Mouse (Mus musculus): ENCODE measurements around the gene Set.
"Not testable (repeated sequence)": the region's sequence is repeated elsewhere in the genome, so short reads cannot be mapped to it uniquely, and the experiment has no call there.

The Set gene

DNA sequence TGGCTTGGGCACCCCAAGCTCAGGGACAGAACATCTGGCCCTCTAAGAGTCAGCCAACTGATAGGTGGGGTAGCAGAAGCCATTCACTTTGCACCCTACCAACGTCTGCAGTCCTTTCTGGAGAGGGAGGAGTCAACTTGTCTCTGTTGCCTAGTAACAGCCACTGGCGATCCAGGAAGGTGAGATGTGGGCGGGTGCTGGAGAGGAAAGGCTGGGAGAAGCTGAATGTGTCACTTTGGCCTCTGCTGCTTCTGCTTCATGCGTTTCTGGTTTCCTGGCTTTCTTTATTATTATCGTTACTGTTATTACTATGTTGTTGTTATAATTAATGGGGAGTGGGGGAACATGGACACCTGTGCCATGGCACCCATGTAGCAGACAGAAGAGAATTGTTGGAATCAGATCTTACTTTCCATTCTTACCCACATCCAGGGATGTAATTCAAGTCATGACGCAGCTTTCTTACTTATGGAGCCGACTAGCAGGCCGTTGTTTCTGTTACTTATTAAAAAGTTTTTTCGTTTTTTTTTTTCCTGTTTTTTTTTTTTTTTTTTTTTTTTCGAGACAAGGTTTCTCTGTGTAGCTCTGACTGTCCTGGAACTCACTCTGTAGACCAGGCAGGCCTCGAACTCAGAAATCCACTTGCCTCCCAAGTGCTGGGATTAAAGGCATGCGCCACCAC is at the start of gene Set:
Gene Set, plus strand, starts transcription at position 156 of the 682 bp plus-strand sequence.
- no peak for DNase-seq

DNA sequence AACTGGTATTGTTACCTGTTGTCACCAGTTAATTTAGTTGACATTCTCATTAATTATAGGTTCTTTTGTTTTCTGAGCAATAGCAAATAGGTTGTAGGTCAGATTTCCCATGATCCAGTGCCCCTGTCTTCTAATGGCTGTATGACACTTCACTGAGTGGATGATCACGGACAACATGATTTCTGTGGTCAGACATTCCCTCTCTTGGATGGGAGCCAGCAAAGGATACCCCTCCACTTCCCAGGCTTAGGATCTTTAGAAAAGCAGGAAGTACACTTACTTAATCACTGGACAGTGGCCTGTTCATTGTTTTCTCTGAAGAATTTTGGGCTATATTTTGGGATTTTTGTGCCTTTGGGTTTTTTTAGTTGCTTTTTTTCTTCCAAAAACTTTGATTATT is 48.1 kb upstream of the Set start:
- DNase-seq, result no peak

DNA sequence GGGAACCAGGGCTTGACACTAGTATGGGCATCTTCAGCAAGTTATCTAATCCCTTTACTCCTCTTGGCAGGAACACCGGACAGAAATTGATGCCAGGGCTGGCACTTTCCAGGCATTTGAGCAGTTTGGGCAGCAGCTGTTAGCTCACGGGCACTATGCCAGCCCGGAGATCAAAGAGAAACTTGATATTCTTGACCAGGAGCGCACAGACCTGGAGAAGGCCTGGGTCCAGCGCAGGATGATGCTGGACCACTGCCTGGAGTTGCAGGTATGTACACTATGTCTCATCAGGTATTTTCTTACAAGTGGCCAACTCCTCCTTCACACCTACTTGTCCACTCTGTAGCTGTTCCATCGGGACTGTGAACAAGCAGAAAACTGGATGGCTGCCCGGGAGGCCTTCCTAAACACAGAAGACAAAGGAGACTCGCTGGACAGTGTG is 46.3 kb upstream of the Set start:
- peak; percentile 83 to 84 for DNase-seq

DNA sequence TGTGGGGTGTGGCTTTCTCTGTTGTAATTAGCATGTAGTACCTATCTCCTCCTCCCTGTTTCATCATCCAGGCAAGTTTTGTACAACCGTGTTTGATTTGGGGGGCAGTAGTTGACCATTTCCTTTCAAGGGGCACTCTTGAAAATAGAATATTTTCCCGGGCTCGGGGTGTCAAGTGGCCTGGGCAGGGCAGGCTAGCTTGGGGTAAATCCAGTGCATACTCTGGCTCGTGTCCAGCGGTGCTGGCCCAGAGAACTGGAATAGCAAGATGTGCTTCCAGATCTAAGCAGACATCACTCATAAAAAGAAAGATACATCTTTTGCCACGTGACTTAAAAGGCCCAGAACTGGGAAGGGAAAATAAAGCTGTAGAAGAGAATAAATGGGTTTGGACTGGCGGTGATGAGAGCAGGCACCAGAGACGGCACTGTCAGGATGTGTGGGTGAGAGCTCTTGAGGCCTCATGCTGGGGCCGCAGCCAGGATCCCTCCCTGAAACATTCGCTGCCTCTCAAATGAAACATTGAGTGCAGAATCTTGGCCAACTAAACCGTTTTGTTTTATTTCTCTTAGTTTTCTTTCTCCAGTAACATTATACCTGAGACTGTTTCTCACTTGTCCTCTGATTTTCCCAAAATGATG is 42.7 kb upstream of the Set start:
- DNase-seq, result no peak

DNA sequence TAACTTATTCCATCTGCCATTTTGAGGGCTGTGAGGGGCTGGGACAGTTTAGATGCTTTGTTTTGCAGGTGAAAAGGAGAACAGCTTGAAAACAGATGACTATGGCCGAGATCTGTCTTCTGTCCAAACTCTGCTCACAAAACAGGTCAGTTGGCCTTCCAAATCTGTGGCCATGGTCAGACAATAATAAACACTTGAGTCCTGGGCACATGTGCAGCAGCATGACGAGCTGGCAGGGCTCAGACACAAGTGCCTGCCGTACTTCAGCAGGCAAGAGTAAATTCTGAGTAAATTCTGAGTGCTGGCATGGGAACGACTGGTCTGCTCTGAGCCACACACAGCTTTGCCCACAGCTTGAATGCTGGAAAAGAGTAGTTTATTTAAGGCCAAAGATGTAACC is 31.7 kb upstream of the Set start:
- no peak for DNase-seq

DNA sequence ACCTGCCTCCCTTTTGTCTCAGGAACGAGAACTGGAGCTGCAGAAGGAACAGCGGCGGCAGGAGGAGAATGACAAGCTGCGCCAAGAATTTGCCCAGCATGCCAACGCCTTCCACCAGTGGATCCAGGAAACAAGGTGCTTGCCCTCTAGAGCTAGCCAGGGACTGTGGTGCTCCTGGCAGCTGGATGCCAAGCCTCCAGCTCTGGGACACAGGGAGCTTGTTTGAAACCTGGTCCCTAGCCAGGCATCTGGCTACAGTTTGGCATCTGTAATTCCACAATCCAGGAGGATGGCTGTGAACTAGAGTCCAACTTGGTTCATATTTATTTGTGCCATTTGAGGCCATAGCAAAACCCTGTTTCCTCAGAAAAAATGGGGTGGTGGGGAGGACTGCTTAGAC is 30.2 kb upstream of the Set start:
- DNase-seq, result no peak

DNA sequence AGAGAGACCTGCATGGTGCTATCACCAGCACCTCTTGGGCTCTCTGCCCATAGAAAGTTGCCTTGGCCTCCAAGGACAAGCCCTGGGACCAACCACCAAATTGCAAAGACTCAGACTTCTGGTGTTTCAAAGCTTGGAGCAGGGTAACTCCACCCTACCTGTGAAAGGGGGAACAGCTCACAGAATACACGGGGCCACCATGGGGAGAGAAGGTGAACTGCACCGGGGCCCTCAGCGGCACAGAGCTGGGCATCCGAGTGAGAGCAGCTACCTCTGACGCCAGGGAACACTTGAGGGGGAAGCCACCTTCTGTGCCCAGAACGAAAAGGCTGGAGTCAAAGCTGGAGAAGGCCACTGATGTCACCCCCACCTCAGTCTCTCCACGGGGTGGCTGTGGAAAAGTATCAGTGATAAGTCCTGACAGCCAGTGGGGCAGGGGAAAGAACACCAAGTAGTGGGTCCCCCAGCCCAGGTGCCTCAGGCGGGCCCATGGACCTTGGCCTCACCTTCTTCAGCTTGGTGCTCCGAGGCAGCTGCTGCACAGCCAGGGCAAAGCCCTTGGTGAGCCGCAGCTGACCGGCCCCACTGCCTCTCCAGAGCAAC is 24.8 kb upstream of the Set start:
- DNase-seq, result no peak

DNA sequence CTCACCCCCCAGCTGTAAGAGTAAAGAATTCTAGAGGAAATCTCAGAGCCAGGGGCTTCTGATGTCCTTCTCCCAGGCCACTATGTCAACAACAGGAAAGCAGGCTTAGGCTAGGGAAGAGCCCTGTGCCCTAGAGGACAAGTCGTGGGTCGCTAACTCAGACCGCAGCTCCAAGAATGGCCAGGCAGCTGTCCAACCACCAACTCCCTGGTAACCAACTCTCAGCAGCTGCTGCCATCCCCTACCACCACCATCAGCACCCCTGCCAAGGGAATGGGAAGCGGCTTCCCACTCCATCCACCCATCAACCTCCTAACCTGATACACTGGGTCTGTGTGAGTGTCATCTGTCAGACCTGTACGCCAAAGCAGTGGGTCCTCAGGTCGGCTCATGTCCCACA is 24.2 kb upstream of the Set start:
- DNase-seq, result no peak

DNA sequence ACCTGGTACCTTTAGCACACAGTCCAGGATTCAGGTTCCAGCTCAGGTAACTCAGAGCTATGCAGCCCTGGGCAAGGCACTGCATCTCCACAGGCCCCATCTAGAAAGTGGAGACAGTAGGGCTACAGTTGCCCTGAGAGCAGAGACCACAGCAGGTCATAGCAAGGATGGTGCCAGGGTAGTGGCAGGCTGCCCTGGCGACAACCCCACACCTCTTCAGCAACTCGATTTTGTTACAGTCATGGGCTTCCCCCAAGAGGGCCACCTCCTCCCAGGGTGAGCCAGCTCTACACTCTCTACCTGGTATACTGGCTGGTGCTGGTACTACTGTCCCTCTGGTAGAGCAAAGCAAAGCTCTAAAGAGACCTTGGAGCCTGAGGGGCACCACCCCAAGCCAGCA is 19.4 kb upstream of the Set start:
- no peak for DNase-seq

DNA sequence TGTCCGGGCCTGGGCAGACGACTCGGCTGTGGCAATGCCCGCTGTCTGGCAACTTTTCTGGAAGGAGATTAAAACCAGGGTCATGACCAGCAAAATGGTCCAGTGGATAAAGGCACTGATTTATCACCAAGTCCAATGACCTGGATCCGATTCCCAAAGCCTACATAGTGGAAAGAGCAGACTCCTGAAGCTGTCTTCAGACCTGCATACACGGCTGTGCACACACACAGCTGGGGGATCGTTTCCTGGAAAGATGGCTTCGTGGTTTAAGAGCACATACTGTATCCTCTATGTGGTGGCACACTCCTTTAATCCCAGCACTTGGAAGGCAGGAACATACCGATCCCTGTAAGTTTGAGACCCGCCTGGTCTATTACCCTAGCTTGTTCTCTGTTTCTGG is 18.8 kb upstream of the Set start:
- no peak for DNase-seq

DNA sequence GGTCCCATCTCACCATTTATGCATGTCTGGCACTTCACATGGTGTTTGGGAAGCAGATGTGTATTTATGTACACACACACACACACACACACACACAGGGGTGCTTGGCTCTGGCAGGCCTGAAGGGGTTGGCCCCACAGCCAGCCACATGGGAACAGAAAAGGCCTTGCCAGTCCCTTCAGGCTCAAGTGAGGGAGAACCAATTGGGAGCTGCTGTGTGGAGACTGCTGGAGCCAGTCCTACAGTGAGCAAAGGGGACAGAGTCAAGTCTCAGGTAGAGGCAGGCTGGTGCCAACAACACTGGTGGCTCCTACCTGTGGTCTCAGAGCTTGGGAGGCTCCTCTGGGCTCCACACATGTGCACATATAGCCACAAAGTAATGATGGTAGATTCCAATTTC is 17.5 kb upstream of the Set start:
- DNase-seq, result no peak

DNA sequence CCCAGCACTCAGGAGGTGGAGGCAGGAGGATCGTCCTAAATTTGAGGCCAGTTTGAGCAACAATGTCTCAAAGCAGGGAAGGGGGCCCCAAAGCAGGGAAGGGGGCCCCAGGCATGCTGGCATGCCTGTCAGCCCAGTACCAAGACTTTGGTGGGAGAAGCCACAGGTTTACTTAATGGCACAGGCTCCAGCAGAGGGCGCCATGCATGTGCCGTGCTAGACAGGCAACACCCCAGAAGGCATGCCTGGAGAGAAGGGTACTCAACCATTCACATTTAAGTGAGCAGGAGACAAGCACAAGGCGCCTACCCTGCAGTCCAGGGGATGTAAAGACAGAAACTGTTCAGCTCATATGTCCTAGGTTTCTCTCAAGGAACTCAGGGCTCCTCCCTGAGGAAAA is 14.7 kb upstream of the Set start:
- peak; percentile 75 to 77 for DNase-seq

DNA sequence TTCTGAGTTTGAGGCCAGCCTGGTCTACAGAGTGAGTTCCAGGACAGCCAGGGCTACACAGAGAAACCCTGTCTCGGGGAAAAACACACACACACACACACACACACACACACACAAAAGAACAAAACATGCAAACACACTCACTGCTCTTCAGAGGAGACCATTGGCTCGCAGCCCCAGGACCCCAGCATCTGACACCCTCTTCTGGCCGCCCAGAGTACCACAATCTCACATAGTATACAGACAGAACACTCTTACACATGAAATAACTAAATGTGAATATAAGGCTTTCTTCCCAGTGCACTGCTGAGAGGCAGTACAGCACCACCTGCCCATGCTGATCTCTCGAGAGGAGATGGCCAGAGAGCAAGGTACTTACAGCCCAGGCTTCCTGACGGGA is 12.6 kb upstream of the Set start:
- no peak for DNase-seq

DNA sequence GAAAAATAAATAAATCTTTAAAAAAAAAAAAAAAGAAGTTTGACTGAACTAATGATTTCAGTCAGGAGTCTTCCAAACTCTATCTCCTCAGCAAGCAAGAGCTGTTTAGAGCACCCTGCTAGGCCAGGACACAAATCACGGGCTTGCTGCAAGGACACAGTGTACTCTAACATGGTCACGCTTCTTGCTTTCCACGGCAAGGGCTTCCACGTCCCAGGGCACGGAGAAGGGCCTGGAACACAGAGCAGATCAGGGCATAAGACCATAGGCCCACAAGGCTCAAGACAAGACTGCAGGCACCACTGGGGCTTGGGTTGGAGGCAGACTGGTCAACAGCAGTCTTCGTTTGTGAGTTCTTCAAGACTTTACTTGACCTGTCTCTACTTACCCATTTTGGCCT is 10.1 kb upstream of the Set start:
- no peak for DNase-seq

DNA sequence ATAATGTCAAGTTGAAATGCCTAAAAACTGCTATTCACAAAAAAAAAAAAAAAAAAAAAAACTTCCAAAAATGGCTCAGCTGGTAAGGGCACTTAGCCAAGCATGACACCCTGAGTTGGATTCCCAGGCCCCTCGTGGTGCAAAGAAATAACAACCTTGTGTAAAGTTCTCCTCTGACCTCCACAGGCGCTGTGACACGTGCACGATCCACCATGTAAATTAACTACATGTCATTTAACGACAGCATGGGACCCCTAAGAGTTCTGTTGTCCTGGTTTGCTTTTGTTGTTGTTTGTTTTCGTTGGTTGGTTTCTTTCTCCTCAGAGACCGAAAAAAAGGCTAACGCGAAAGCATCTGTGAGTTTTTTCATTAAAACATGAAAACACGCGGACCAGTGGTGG is 9.1 kb upstream of the Set start:
- no peak for DNase-seq

DNA sequence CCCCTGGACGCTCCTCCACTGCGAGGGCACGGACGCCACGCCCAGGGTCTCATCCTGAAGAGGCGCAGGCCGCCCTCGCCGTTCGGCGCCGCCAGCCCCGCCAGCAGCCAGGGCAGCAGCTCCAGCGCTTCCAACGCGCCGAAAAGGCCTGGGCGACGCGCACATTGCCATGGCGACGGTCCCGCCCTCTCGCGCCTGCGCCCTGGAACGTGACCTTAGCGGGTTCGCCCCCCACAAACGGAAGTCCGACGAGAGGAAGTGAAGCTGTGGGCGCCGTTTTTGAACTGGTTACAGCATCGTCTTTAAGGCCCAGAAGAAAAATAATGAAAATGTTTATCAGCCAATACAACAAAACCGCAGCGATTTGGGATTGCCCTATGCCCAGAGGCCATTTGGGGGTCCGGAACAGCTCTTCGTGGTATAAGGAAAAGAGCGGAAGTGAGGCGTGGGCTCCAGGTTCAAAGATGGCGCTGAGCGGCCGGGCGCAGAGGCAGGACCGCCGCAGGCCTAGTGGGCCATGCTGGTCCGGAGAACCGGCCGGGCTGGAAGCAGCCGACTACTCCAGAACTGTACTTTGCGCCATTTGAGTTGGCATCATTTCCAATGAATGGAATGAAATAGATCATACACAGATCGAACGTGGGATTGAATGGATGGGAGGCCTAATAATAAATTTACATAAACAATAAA is 8.3 kb upstream of the Set start, which contains the start of gene Wdr34:
Gene Wdr34, minus strand, starts transcription at position 183 of the 690 bp plus-strand sequence.
- DNase-seq, result peak; percentile 98

DNA sequence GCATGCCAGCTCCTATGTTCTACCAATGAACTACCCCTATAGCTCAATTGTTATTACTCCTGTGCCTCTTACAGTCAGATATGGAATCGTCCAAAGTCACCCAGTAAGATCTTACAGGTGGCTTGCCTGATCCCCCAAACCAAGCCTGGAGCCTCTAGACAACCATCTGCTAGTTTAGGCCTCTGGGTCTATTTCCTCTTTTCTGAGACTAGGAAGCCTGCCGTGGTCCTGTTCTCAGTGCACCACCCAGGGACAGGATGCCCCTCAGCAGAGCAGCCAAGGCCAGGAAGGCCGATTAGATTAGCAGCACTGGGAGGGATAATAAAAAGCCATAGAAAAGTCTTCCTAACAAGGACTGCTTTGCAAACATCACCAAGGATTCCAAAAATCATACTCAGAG is 7.3 kb upstream of the Set start:
- DNase-seq, result no peak

DNA sequence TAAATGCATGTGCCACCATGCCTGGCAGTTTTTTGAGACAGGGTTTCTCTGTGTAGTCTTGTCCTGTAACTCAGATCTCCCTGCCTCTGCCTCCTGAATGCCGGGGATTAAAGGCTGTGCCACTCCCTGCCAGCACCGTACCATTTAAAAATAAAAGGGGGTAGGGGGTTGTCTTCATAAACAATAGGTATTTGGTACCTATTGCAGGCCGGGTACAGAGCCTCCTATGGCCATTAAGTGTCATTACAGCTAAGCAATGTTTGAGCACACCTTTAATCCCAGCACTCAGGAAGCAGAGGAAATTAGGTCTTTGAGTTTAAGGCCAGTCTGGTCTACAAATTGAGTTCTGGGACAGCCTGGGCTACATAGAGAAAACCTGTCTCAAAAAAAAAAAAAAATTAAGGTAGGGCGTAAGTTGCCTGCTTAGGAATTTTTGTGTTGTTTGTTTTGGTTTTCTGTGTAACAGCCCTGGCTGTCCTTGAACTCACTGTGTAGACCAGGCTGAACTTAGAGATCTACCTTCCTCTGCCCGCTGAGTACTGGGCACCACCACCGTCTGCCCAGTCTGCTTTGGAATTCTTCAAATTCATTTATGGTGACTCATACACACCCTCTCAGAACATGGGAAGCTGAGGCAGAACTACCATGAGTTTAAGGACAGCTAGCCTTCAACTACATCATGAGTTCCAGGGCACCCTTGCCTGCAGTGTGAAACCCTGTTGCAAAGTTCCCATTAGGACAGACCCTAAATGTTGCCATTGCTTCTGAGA is 5.0 kb upstream of the Set start:
- no peak for DNase-seq

DNA sequence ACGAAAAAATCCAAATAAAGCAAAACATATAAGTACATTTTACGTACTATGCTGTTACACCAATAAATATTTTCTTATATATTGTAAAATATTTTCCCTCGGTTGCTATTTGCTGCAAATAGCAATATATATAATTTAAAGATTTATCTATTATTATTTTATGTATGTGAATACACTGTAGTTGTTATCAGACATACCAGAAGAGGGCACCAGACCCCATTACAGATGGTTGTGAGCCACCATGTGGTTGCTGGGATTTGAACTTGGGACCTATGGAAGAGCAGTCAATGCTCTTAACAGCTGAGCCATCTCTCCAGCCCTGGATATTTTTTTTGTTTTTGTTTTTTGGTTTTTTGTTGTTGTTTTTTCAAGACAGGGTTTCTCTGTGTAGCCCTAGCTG is 1.9 kb upstream of the Set start:
- DNase-seq, result not testable (repeated sequence)

DNA sequence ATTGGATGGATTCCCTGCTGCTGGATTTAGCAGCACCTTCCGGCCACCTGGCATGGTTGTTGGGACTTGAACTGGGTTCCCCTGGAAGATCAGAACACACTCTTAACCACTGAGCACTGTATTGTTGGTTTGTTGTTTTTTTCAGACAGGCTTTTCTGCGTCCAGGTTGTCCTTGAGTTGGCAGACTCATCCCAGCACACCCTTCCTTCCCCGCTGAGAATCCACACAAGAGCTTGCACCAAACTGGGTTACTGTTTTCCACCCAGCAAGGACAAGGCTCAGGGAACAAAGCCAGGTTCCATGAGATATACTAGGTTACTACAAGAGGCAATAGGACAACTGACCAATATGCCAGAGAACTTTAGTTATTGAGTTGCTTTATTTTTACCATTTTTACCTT is 442 bp upstream of the Set start:
- DNase-seq, result no peak

DNA sequence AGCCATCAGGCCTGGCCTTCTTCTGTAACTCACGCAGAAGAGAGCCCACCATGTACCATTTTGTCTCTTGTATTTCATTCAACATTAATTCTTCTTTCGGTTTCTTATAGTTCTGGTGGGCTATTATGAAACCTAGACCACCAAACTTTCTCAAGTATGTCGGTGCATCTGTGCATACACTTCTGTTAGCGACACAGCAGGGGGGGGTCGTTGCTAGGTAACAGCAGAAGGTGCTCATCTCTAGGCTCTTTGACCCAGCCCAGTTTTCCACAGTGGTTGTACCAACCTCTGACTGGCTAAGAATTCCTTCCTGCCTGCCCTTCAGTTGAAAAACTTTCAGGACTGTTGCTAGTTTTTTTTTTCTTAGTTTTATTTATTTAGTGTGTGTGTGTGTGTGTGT is 1.2 kb downstream of the Set start:
- no peak for DNase-seq

DNA sequence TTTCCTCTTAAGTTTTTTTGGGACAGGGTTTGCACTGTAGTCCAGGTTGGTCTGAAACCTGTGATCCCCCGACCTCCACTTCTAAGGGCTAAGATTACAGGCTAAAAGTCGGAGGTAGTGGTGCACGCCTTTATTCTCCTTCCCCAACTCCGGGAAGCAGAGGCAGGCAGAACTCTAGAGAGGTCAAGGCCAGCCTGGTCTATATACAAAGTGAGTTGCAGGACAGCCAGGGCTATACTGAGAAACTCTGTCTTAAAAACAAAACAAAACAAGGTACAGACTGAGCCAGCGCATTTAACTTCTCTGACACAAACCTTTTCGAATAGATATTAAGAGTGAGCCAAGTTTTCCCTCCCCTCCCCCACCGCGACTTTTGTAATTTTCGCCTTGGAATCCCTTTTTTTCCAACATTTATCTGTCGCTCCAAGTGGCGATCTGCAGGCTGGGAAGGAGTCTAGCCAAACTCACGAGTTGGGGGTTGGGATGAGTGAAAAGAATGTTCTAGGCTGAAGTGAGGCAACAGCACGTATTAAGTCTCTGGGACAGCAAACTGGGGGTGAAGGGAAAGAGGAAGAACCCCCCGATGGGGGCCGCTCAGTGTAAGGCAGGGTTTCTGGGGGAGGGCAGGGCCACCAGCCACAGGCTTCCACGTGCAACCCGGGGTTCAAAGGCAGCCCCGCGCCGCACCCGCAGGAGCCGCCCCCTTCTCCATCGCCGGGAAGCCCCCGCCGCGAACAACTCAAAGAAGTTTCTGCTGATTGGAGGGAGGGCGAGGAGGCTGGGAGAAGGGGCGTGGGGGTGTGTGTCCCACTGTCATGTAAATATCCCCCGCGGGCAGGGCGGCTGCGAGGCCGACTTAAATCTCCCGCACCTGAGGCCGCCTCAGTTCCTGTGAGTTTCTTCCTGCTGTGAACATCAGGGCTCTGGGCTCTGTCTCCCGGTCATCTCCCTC is 4.3 kb downstream of the Set start:
- peak in 1 of 2 experiments; percentile 23 for DNase-seq

Data from cerebellum, postnatal 36 days (tissue).